Mouse (Mus musculus): ENCODE results near the gene Pacsin2.
"Not testable (repeated sequence)": the region's sequence is repeated elsewhere in the genome, so short reads cannot be mapped to it uniquely, and the experiment has no call there.

Pacsin2 gene

DNA sequence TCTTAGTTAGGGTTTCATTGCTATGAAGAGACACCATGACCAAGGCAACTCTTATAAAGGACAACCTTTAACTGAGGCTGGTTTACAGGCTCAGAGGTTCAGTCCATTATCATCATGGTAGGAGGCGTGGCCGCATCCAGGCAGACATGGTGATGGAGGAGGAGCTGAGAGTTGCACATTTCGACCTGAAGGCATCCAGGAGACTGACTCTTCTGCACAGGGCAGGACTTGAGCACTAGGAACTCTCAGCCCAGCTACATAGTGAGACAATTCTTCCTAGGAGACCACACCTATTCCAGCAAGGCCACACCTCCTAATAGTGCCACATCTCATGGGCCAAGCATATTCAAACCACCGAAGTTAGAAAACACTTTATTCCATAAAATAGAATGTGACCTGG is 15.4 kb upstream of the Pacsin2 start:
- DNase-seq (ENCODE audit: low spot score) = no peak

DNA sequence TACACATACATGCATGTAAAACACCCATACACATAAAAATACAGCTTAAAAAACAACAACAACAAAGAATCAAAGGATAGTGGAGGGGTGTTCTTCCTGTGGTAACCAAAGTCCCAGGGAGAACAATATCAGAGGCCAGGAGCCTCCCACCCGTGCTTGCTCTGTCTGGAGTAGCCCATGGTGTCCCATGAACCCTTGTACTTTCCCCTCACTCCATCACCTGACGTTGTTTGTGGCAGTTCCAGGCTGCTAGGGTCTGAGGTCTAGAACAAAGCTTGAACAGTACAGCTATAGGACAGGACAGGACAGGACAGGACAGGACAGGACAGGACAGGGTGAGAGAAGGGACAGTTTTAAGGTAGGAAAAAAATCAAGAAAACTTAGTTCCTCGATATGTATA is 13.7 kb upstream of the Pacsin2 start:
- DNase-seq (ENCODE audit: low spot score) = no peak

DNA sequence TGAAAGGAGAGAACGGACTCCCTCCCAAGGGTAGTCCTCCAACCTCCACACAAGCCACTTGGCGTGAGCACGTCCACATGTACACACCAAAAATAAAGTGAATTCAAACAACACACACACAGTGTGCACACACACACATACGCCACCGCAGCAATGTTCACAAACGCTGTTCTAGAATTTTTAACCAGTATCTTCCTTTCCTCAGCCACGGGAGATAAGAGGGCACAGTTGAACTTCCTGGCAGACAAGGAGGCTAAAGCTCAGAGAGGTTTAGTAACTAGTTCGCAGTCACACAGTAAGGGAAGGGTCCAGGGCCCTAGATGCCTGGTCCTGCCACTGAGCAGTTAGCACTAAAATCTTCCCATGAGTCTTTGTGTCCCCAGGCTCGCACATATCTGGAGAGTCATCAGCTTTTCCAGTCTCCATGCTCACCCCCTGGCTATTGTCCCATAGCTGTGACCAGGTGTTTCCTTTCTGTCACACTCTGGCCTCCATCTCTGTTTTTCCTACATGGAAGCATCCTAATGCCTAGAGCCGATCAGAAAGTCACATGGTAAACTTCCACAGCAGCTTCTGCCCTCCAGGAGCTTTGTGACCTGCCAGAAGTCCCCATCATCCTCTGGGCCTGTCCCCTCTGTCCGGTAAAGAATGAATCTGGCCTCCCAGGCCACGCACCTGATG is 12.3 kb upstream of the Pacsin2 start:
- no peak for DNase-seq (ENCODE audit: low spot score)

DNA sequence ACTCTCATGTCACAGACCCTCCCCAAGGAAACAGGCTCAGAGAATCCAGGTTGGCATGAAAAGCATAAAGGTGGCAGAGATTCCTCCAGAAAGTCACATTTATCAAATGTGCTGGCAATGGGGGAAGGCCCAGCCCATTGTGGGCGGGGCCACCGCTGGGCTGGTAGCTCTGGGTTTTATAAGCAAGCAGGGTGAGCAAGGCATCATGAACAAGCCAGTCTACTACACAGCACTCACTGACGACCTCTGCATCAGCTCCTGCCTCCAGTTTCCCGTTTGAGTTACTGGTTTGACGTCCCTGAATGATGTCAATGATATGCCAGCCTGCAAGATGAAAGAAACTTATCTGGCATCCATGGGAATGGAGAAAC is 10.0 kb upstream of the Pacsin2 start:
- no peak for DNase-seq (ENCODE audit: low spot score)

DNA sequence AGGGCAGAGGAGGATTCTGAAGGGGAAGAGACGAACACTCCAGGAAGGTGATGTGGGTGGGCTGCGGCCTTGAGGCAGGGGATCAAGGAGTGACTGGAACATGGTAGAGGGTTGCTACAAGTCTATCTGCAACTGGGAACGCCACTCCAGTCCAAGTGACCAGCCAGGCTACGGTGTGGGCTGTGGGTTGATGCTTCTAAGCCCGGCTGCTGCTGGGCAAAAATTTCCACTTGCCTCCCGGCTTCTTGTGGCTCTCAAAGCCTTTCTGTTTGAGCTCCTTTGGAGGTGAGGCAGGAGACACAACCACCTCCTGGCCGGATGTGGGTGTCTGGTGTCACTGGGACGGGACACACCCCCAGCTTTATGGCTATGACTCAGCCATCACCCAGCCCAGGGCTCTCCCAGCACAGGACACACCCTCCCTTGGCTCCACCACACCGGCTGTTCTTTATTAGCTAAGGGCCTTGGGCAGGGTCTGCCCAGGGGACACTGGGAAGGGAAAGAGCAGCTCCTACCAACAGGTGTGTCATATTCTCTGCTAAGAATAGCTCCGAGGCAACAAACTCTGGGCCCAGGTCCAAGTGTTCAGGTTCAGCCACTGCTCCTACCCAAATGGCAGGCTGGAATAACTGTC is 9.5 kb upstream of the Pacsin2 start:
- DNase-seq (ENCODE audit: low spot score) = peak; percentile 81

DNA sequence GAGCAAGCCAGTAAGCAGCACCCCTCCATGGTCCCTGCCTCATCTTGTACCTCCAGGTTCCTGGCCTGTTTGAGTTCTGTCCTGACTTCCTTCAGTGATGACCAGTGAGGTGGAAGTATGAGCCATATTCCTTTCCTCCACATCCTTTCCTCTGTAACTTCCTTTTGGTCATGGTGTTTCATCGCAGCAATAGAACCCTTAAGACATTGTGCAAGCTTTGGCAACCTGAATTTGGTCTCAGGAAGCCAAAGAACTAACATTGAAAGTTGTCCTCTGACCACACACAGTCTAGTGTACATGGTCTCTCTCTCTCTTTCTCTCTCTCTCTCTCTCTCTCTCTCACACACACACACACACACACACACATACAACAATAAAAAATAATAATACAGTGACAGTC is 8.8 kb upstream of the Pacsin2 start:
- DNase-seq (ENCODE audit: low spot score) = no peak

DNA sequence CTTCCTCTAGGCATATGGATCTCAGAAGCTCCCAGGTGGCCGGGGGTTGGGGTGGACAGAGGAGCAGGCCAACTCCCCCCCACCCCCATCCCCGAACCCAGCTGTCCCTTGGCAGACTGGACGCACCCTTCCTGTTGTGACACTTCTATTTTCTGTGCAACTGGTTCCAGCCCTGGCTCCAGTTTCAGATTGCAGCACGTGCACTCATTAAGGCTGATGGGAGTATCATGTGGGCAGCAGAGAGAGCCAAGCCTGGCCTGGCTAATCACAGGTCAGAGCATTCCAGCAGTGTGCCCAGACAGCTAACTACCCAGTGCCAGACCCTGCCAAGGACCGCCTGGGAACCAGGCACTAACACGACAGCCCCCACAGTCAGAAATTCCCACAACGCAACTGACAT is 7.1 kb upstream of the Pacsin2 start:
- peak; percentile 48 for DNase-seq (ENCODE audit: low spot score)

DNA sequence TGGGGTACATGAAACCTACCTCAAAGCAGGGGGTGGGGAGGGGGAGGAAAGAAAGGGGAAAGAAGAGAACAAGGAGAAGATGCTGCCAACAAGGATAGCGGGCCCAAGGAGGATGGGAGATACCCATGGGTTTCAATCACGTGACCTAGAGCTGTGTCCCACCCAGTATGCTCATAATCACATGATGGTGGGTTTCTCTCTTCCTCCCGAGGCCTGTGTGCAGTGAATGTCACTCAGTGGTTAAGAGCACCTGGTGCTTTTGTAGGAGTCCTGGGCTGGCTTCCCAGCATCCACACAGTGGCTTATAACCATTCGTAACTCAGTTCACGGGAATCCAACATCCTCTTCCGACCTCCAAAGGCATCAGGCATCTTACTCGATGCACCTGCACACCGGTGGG is 6.0 kb upstream of the Pacsin2 start:
- no peak for DNase-seq (ENCODE audit: low spot score)

DNA sequence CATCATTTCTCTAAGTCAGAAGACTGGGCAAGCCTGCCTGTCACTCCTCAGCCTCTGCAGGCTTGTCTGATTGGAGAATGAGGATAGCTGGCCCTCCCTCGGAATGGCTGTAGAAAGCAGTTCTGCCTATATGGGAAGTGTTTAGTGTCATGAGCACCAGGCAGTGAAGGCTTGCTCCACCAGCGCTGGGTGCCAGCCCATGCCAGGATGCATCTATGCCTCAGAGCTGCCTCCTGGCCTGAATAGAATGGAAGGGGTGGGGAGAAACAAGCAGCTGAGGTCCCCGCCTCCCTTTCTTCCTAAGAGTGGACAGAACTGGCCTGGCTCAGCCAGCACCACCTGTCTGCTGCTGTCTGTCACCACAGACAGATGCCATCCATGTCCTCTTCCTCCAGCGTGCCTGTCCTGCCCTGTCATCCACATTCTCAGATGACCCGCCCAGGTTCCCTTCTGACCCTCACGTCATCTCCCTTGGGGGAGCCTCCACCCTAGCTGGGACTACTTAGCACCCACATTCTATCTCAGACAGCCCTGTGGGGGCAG is 4.9 kb upstream of the Pacsin2 start:
- DNase-seq (ENCODE audit: low spot score) = no peak

DNA sequence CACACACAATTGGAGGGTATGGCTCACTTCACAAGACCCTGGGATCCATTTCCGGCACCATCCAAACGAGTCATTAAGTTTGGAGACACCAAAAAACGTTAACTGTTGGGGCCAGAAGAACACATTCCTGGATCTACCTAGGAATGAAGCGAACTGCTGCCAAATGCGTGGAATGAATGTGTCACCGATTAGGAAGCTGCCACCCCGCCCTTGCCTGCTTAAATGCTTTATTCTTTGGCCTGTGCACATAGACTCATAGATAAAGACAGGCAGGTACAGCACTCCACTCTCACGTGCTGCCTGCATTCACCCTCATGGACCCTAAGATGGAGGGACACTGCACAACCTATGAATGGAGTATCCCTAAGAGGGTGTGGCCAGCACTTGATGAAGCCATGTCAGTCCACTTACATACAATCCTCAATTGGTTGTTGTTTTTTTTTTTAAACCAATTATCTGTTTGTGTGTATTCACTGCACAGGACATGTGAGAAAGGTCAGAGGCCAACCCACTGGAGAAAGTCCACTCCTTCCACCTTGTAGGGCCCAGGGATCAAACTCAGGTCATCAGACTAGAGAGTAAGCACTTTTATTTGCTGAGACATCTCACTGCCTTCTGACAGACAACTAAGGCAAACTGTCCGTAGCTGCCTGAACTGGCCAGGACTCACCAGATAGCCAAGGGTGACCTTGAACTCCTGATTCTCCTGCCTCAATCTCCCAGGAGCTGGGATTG is 3.0 kb upstream of the Pacsin2 start:
- DNase-seq (ENCODE audit: low spot score) = no peak

DNA sequence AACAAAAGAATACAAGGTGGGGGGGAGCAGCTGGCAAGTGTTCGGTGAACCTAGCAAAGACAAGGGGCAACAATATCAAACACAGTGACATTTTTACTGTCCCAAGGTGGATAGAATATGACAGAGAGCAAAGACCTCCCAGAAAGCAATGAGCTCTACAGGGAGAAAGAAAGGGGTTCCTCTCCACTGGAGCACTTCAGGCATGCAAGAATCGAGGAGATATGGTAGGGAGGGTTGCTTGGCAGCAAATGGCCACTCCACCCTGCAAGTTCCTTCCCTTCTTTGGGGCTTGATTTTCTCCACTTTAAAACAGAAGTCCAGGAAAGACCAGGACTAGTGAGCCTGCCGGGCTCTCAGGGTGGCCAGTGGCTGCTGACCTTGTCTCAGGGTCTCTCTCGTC is 1.9 kb upstream of the Pacsin2 start:
- no peak for DNase-seq (ENCODE audit: low spot score)

DNA sequence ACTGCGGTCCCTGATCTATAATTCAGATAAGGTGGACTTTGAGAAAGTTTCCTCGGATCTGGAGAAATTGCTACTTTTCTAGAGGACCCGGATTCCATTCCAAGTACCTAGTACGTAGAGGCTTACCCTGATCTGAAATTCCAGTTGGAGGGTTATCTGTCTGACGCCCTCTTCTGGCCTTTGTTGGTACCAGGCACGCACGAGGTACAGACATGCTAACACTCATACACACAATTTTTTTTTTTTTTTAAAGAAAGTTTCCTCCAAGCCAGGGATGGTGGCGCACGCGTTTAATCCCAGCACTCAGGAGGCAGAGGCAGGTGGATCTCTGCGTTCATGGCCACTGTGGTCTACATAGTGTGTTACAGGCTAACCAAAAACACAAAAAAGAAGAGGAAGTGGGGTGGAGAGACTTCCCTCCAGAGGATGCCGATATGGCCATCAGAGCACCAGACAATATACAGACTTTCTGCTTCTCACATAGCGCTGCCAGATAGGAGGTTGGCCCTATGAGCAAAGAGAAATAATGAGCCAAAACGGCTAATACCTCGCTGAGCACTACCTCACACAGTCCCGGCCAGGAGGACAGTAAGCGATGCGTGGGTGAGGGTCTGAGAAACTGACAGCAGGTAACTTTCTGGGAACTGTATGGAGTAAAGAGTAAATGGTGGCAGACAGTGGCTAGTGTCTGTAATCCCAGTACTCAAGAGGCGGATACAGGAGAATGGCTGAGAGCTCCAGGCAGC is 672 bp upstream of the Pacsin2 start:
- no peak for DNase-seq (ENCODE audit: low spot score)

DNA sequence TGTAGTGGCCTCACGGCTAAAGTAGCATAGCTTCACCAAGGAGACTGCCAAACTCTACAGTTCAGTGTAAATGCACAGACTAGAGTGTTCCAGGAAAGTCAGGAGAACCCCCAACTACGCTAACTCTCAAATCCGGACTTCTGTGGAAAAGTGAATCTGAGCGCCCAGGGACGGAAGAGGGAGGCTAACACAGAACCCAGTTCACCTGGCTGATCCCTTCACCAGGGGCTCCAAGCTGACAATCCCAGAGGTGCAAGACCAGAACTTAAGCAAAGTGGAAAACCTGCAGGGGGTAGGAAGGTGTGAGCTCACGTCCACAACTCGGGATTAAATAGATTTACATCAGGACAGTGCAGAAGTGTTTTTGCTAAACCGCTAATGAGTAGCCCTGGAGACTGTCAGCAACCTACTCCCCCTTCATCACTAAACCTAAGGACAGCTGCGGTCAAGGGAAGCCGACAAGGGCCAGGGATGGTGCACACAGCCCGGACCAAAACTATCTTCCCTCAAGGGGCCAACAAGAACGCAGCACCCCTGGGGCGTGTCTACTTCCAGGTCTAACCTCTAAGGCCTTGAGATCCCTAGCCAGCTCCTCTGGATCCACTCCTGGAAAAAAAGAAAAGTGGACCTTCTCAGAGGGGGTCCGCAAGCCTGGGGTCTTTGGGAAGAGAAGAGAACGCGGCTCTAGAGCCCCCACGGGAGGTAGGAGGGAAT is 880 bp downstream of the Pacsin2 start:
- DNase-seq (ENCODE audit: low spot score) = no peak

DNA sequence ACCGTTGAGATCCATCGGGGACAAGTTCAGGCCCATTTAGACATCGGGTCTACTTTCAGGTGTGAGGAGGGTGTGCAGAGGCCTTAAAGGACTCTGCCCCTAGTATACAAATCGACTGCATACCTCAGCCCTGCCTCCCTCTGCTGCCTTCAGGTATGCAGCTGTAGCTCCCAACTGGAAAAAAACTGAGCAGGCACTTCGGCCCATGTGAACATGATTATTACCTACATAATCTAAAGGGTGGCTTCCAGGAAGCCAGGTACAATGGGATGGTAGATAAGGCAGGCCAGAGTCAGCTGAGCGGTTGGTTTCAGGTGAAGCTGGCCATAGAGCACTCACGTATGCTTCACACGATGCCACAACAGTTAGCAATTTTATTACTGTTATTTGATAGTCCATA is 2.1 kb downstream of the Pacsin2 start:
- DNase-seq (ENCODE audit: low spot score) = not testable (repeated sequence)

DNA sequence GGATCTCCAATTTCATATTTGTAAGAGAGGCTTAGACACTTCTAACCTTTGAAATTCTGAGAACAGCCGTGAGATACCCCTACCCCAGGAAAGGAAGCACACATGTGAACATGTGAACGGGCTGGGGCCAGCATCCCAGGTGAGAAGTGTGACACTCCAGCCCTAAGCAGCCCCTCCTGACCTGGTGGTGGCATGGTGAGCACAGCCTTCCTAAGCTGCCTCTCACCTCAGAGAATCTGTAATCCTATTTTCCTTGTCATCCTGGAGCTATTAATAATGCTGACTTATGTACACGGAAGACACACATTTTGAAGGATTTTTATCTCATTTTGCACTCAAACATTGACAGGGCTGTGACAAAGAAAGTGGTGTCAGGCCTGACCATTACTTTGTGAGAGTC is 3.5 kb downstream of the Pacsin2 start:
- no peak for DNase-seq (ENCODE audit: low spot score)

DNA sequence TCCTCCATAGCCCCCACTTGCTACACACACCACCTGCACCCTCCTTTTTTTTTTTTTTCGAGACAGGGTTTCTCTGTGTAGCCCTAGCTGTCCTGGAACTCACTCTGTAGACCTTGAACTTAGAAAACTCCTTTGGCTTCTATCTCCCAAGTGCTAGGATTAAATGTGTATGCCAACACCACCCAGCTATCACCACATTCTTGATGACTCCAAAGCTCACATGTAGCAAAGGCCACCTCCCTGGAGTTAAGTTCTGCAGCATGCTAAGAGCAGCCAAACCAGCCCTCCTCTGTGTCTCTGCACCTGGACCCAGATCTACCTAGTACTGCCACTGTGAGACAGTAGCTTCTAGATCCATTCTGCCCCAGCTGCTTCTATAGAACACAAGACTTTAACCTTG is 6.9 kb downstream of the Pacsin2 start:
- DNase-seq (ENCODE audit: low spot score) = no peak

DNA sequence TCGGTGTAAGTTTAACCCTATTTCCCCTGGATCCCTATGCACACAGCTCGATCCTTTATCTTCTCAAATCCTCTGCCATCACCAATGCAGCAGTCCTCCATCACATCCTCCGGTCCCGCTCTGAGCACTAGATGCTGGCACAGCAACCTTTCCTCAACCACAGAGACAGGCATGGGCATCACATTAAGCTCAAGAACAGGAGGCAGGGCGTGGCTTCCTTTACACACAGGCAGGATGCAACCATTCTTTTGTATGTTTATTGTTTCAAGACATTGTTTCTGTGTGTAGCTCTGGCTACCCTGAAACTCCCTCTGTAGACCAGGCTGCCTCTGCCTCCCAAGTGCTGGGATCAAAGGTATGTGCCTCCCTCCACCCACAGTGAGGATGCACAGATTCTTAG is 8.8 kb downstream of the Pacsin2 start:
- DNase-seq (ENCODE audit: low spot score) = peak; percentile 57

DNA sequence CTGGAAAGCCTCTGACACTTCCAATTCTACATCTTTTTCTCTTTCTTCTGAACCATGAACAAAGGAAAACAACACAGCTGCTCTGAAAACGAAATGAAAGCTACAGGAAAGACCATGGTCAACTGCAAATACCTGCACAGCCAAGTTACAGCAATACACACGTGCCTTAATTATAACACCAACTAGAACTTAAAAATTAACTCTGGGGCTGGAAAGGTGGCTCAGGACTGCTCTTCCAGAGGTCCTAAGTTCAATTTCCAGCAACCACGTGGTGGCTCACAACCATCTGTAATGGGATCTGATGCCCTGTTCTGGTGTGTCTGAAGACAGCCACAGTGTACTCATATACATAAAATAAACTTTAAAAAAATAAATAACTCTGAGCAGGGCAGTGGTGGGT is 9.4 kb downstream of the Pacsin2 start:
- DNase-seq (ENCODE audit: low spot score) = no peak

DNA sequence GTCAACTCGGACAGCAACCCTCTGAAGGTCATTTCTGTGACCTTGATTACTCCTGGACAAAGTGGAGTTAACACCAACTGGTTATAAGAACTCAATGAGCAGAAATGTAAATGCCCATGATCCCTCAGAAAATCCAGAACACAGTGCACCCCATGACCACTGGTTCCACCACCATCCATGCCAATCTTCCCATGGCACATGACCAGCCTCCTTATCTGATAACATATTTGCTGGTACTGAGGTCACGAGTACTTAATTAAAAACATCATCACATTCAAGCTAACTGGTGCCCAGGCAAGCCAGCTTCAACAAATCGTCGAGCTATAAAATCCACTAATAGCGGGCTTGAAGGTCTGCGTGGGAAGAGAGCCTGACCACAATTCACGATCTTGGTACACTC is 10.0 kb downstream of the Pacsin2 start:
- DNase-seq (ENCODE audit: low spot score) = no peak

DNA sequence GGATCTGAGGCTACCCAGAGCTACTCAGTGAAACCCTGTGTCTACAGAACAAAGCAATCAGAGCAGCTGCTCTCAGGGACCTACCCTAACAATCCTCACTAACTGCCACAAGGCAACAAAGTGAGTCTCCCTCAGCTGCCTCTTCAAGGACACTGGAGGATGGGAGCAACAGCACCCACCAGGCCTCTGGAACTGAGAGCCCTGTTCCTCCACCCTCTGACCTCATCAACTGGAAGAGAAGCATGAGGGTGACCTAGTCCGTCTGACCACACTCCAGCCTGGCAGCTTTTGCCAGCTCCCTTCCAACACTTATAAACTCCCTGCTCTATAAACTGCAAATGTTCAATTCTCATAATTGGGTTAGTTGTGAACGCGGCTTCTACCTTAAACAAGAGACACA is 10.5 kb downstream of the Pacsin2 start:
- no peak for DNase-seq (ENCODE audit: low spot score)

DNA sequence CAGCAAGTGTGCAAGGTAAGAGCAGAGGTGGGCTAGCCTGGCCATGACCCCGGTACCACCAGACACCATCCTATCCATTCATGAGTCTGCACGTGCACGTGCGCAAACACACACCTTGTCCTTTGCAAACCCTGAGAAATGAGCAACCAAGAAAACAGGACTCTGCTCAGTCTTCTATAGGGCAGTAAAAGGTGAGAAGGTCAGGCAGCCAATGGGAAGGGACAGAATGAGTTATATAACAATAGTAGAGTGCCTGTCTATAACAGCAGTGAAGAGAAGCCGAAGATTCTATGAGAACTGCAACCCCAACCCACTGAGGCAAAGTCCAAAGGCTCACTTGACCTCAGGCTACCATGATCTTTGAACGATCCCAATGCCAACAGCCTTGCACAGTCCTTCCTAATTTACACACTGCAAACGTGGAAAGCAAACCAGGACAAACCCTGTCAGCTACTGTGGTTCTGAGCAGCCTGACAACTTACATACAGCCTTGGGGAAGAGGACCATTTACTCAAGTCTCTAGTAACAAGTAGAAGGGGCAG is 12.1 kb downstream of the Pacsin2 start:
- DNase-seq (ENCODE audit: low spot score) = no peak
